Mouse (Mus musculus): Measurements from ENCODE around the gene Zbtb46. TPM values are rescaled to one million over a fixed set of nuclear protein-coding genes. Genes with fewer than 3 reads are reported as not detected.

Gene Zbtb46
- polyA plus RNA-seq, 1 experiment, result 4.8 TPM

GRCm38 (mm10) chr2:181415945-181416344 is 43.3 kb downstream of the Zbtb46 start:
- no peak for DNase-seq

GRCm38 (mm10) chr2:181413141-181413540 is 46.1 kb downstream of the Zbtb46 start:
- Histone ChIP-seq H3K27me3 (ENCODE audit: control insufficient read depth, insufficient read depth, low read length) (no peaks in the 10 kb centered on the region), H3K4me3 (ENCODE audit: control insufficient read depth, insufficient read depth, low read length) (no peak overlapping the region), H3K36me3 (ENCODE audit: control insufficient read depth, insufficient read depth, low read length) (no peaks in the 10 kb centered on the region), H3K27ac (ENCODE audit: control insufficient read depth, insufficient read depth, low read length) (no peak overlapping the region), H3K4me1 (replicated peaks; ENCODE audit: control insufficient read depth, insufficient read depth, low read length) (no peaks in the 10 kb centered on the region)
- WGBS, result 80% methylated on average over 2 of the region's 2 CpGs
- TF ChIP-seq CTCF (IDR thresholded peaks at IDR 0.05; ENCODE audit: borderline replicate concordance, control insufficient read depth, extremely low read depth, insufficient read depth, low read length, poor library complexity) (no peak), POLR2A (IDR thresholded peaks at IDR 0.05; ENCODE audit: control insufficient read depth, extremely low read depth, insufficient read depth, low read length, poor library complexity) (no peak)
- DNase-seq, result no peak

More at GRCm38 (mm10) chr2:181415945-181416344, 43.3 kb downstream of the Zbtb46 start:
- Histone ChIP-seq H3K27ac (ENCODE audit: control insufficient read depth, insufficient read depth, low read length) (no peak overlapping the region), H3K4me1 (replicated peaks; ENCODE audit: control insufficient read depth, insufficient read depth, low read length) (no peaks in the 10 kb centered on the region), H3K27me3 (ENCODE audit: control insufficient read depth, insufficient read depth, low read length) (no peaks in the 10 kb centered on the region), H3K4me3 (ENCODE audit: control insufficient read depth, insufficient read depth, low read length) (no peak overlapping the region), H3K36me3 (ENCODE audit: control insufficient read depth, insufficient read depth, low read length) (no peaks in the 10 kb centered on the region)
- 66% methylated on average over 3 of the region's 3 CpGs for WGBS
- TF ChIP-seq CTCF (IDR thresholded peaks at IDR 0.05; ENCODE audit: borderline replicate concordance, control insufficient read depth, extremely low read depth, insufficient read depth, low read length, poor library complexity) (no peak), POLR2A (IDR thresholded peaks at IDR 0.05; ENCODE audit: control insufficient read depth, extremely low read depth, insufficient read depth, low read length, poor library complexity) (no peak)

GRCm38 (mm10) chr2:181410760-181411473 is 48.3 kb downstream of the Zbtb46 start:
- Histone ChIP-seq H3K36me3 (ENCODE audit: control insufficient read depth, insufficient read depth, low read length) (no peaks in the 10 kb centered on the region), H3K4me3 (ENCODE audit: control insufficient read depth, insufficient read depth, low read length) (no peak overlapping the region), H3K27me3 (ENCODE audit: control insufficient read depth, insufficient read depth, low read length) (no peaks in the 10 kb centered on the region), H3K4me1 (replicated peaks; ENCODE audit: control insufficient read depth, insufficient read depth, low read length) (no peaks in the 10 kb centered on the region), H3K27ac (ENCODE audit: control insufficient read depth, insufficient read depth, low read length) (no peak overlapping the region)
- peak; percentile 27 for DNase-seq
- TF ChIP-seq POLR2A (IDR thresholded peaks at IDR 0.05; ENCODE audit: control insufficient read depth, extremely low read depth, insufficient read depth, low read length, poor library complexity) (no peak), CTCF (IDR thresholded peaks at IDR 0.05; ENCODE audit: borderline replicate concordance, control insufficient read depth, extremely low read depth, insufficient read depth, low read length, poor library complexity) (no peak)
- 24% methylated on average over 4 of the region's 4 CpGs for WGBS

GRCm38 (mm10) chr2:181409643-181410042 is 49.6 kb downstream of the Zbtb46 start:
- Histone ChIP-seq H3K27me3 (ENCODE audit: control insufficient read depth, insufficient read depth, low read length) (no peaks in the 10 kb centered on the region), H3K4me1 (replicated peaks; ENCODE audit: control insufficient read depth, insufficient read depth, low read length) (no peaks in the 10 kb centered on the region), H3K4me3 (ENCODE audit: control insufficient read depth, insufficient read depth, low read length) (no peak overlapping the region), H3K27ac (ENCODE audit: control insufficient read depth, insufficient read depth, low read length) (no peak overlapping the region), H3K36me3 (ENCODE audit: control insufficient read depth, insufficient read depth, low read length) (no peaks in the 10 kb centered on the region)
- 79% methylated on average over 7 of the region's 7 CpGs for WGBS
- no peak for DNase-seq
- TF ChIP-seq POLR2A (IDR thresholded peaks at IDR 0.05; ENCODE audit: control insufficient read depth, extremely low read depth, insufficient read depth, low read length, poor library complexity) (no peak), CTCF (IDR thresholded peaks at IDR 0.05; ENCODE audit: borderline replicate concordance, control insufficient read depth, extremely low read depth, insufficient read depth, low read length, poor library complexity) (no peak)

GRCm38 (mm10) chr2:181403722-181404121 is 55.5 kb downstream of the Zbtb46 start:
- Histone ChIP-seq H3K4me1 (replicated peaks; ENCODE audit: control insufficient read depth, insufficient read depth, low read length) (no peaks in the 10 kb centered on the region), H3K4me3 (ENCODE audit: control insufficient read depth, insufficient read depth, low read length) (no peak overlapping the region), H3K27me3 (ENCODE audit: control insufficient read depth, insufficient read depth, low read length) (no peaks in the 10 kb centered on the region), H3K27ac (ENCODE audit: control insufficient read depth, insufficient read depth, low read length) (no peak overlapping the region), H3K36me3 (ENCODE audit: control insufficient read depth, insufficient read depth, low read length) (no peaks in the 10 kb centered on the region)
- 91% methylated on average over 3 of the region's 3 CpGs for WGBS
- no peak for TF ChIP-seq POLR2A (IDR thresholded peaks at IDR 0.05; ENCODE audit: control insufficient read depth, extremely low read depth, insufficient read depth, low read length, poor library complexity)
- TF ChIP-seq CTCF (IDR thresholded peaks at IDR 0.05; ENCODE audit: borderline replicate concordance, control insufficient read depth, extremely low read depth, insufficient read depth, low read length, poor library complexity), result no peak
- DNase-seq, result no peak

GRCm38 (mm10) chr2:181401497-181401896 is 57.7 kb downstream of the Zbtb46 start:
- H3K27me3 ChIP-seq (ENCODE audit: control insufficient read depth, insufficient read depth, low read length), result no peaks in the 10 kb centered on the region
- DNase-seq, result no peak
- WGBS, result 0% methylated on average over 1 of the region's 1 CpGs
- no peak overlapping the region for H3K27ac ChIP-seq (ENCODE audit: control insufficient read depth, insufficient read depth, low read length)
- H3K4me3 ChIP-seq (ENCODE audit: control insufficient read depth, insufficient read depth, low read length), result no peak overlapping the region
- no peaks in the 10 kb centered on the region for H3K4me1 ChIP-seq (replicated peaks; ENCODE audit: control insufficient read depth, insufficient read depth, low read length)
- TF ChIP-seq CTCF (IDR thresholded peaks at IDR 0.05; ENCODE audit: borderline replicate concordance, control insufficient read depth, extremely low read depth, insufficient read depth, low read length, poor library complexity) (no peak), POLR2A (IDR thresholded peaks at IDR 0.05; ENCODE audit: control insufficient read depth, extremely low read depth, insufficient read depth, low read length, poor library complexity) (no peak)
- H3K36me3 ChIP-seq (ENCODE audit: control insufficient read depth, insufficient read depth, low read length), result no peaks in the 10 kb centered on the region

All from thymus, adult 2 months (tissue).